Mouse (Mus musculus): Measurements from ENCODE around the gene Gper1. TPM values are rescaled to one million over a fixed set of nuclear protein-coding genes. Genes with fewer than 3 reads are reported as not detected.

Gper1 gene
- polyA plus RNA-seq, 1 experiment, result 0.39 TPM

DNA sequence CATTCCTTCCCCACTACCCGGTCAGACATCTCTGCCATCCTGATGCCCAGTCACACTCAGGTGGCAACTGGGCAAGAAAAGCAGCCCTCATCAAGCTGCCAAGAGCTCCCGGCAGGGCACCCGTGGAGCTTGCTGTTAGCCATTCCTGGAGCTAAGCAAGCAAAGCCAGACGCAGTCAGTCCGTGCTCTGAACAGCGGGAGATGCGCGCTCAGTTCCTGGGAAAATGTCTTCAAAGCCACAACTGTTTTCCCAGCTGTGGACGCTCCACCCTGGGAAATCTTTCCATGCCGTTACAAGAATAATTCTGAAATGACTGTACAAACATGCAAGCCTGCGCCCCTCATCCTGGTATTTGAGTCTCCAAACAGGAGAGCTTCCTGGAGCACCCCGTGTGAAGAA, 19.5 kb downstream of the Gper1 start:
- no peaks in the 10 kb centered on the region for H3K27me3 ChIP-seq (ENCODE audit: control insufficient read depth, insufficient read depth, low read length)
- no peak overlapping the region for H3K27ac ChIP-seq (ENCODE audit: insufficient read depth, low read length)
- no peak overlapping the region for H3K4me3 ChIP-seq (ENCODE audit: extremely low read depth, insufficient read depth, insufficient read length)
- no peaks in the 10 kb centered on the region for H3K36me3 ChIP-seq (ENCODE audit: control insufficient read depth, insufficient read depth, low read length)
- TF ChIP-seq POLR2A (IDR thresholded peaks at IDR 0.05; ENCODE audit: low read depth, low read length) (no peak), CTCF (IDR thresholded peaks at IDR 0.05; ENCODE audit: extremely low read depth, insufficient read depth, insufficient read length, insufficient replicate concordance) (no peak)
- 96% methylated on average over 12 of the region's 12 CpGs for WGBS
- no peaks in the 10 kb centered on the region for H3K4me1 ChIP-seq (ENCODE audit: control insufficient read depth, insufficient read depth, insufficient read length)
- no peak for DNase-seq (ENCODE audit: low read depth in 1 of 2, low spot score in 2 of 2)

GRCm38 (mm10) chr5:139442962-139443361, 20.0 kb downstream of the Gper1 start:
- no peak for DNase-seq (ENCODE audit: low read depth in 1 of 2, low spot score in 2 of 2)
- no peak for TF ChIP-seq CTCF (IDR thresholded peaks at IDR 0.05; ENCODE audit: extremely low read depth, insufficient read depth, insufficient read length, insufficient replicate concordance)
- no peak for TF ChIP-seq POLR2A (IDR thresholded peaks at IDR 0.05; ENCODE audit: low read depth, low read length)
- 85% methylated on average over 4 of the region's 4 CpGs for WGBS
- no peaks in the 10 kb centered on the region for H3K27me3 ChIP-seq (ENCODE audit: control insufficient read depth, insufficient read depth, low read length)
- H3K4me3 ChIP-seq (ENCODE audit: extremely low read depth, insufficient read depth, insufficient read length), result no peak overlapping the region
- no peaks in the 10 kb centered on the region for H3K36me3 ChIP-seq (ENCODE audit: control insufficient read depth, insufficient read depth, low read length)
- H3K4me1 ChIP-seq (ENCODE audit: control insufficient read depth, insufficient read depth, insufficient read length), result no peaks in the 10 kb centered on the region
- no peak overlapping the region for H3K27ac ChIP-seq (ENCODE audit: insufficient read depth, low read length)

GRCm38 (mm10) chr5:139445258-139445657, 22.3 kb downstream of the Gper1 start:
- Histone ChIP-seq H3K27ac (ENCODE audit: insufficient read depth, low read length) (no peak overlapping the region), H3K27me3 (ENCODE audit: control insufficient read depth, insufficient read depth, low read length) (no peaks in the 10 kb centered on the region), H3K4me1 (ENCODE audit: control insufficient read depth, insufficient read depth, insufficient read length) (peaks cover 12% of the 10 kb centered on the region; the same call in 1 of the 2 replicates), H3K36me3 (ENCODE audit: control insufficient read depth, insufficient read depth, low read length) (no peaks in the 10 kb centered on the region), H3K4me3 (ENCODE audit: extremely low read depth, insufficient read depth, insufficient read length) (no peak overlapping the region)
- 90% methylated on average over 8 of the region's 8 CpGs for WGBS
- DNase-seq (ENCODE audit: low read depth in 1 of 2, low spot score in 2 of 2), result no peak
- TF ChIP-seq CTCF (IDR thresholded peaks at IDR 0.05; ENCODE audit: extremely low read depth, insufficient read depth, insufficient read length, insufficient replicate concordance) (no peak), POLR2A (IDR thresholded peaks at IDR 0.05; ENCODE audit: low read depth, low read length) (no peak)

DNA sequence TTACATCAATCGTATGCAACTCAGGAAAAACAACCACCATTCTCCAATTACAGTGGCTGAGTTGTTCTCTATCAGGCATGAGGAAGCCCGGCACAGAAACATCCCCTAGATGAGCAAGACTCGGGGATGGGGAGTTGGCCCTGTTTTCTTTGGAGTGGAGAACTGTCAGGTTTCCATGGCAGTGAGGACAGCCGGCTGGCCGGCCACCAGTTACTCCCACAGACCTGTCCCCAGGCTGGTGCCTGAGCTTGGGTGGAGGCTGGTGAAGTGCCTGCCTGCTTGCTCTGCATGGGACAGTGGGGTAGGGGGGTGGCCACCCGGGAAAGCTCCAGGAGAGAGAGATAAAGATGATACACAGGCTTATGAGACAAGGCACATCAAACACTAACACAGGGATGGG, 25.1 kb downstream of the Gper1 start:
- WGBS, result 77% methylated on average over 6 of the region's 6 CpGs

DNA sequence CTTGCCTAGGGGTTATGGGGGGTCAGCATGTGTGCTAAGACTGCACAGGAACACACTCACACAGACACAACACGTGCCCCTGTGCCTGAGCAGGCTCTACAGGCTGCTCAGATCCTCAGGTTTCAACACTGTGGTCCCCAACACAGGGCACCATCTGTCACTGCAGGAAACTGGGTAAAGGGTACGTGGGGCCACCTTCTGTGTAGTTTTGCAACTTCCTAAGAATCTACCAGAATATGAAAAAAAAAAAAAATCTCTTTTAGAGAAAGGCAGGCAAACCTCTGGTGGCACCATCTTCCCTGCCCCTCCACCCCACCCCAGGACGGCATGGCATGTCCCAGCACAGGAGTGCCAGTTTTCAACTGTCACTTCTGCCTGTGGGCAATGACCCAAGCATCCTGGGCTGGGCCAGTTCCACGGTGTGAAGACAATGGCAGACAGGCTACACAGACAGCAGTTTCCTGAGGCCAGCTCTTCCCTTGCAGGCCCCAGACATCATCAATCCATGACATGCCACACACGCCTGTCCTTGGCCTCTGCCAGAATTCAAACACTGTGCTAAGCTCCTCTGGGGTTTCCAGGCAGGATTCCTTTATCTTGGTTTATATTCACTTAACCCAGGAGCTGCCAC, 26.3 kb downstream of the Gper1 start:
- peak in 1 of 2 experiments; percentile 44 for DNase-seq (ENCODE audit: low read depth in 1 of 2, low spot score in 2 of 2)

More for the DNA sequence above, 25.1 kb downstream of the Gper1 start:
- Histone ChIP-seq H3K36me3 (ENCODE audit: control insufficient read depth, insufficient read depth, low read length) (no peaks in the 10 kb centered on the region), H3K4me3 (ENCODE audit: extremely low read depth, insufficient read depth, insufficient read length) (no peak overlapping the region), H3K27ac (ENCODE audit: insufficient read depth, low read length) (no peak overlapping the region), H3K27me3 (ENCODE audit: control insufficient read depth, insufficient read depth, low read length) (no peaks in the 10 kb centered on the region), H3K4me1 (ENCODE audit: control insufficient read depth, insufficient read depth, insufficient read length) (peaks cover 12% of the 10 kb centered on the region; the same call in 1 of the 2 replicates)
- no peak for TF ChIP-seq POLR2A (IDR thresholded peaks at IDR 0.05; ENCODE audit: low read depth, low read length)
- no peak for TF ChIP-seq CTCF (IDR thresholded peaks at IDR 0.05; ENCODE audit: extremely low read depth, insufficient read depth, insufficient read length, insufficient replicate concordance)
- DNase-seq (ENCODE audit: low read depth in 1 of 2, low spot score in 2 of 2), result no peak

GRCm38 (mm10) chr5:139449926-139450325, 27.0 kb downstream of the Gper1 start:
- TF ChIP-seq POLR2A (IDR thresholded peaks at IDR 0.05; ENCODE audit: low read depth, low read length) (no peak), CTCF (IDR thresholded peaks at IDR 0.05; ENCODE audit: extremely low read depth, insufficient read depth, insufficient read length, insufficient replicate concordance) (no peak)
- H3K27ac ChIP-seq (ENCODE audit: insufficient read depth, low read length), result peak overlapping the region; percentile 64
- 16% methylated on average over 4 of the region's 4 CpGs for WGBS

More for the DNA sequence above, 26.3 kb downstream of the Gper1 start:
- H3K36me3 ChIP-seq (ENCODE audit: control insufficient read depth, insufficient read depth, low read length), result no peaks in the 10 kb centered on the region
- peak overlapping the region; percentile 64 for H3K27ac ChIP-seq (ENCODE audit: insufficient read depth, low read length)
- no peak overlapping the region for H3K4me3 ChIP-seq (ENCODE audit: extremely low read depth, insufficient read depth, insufficient read length)
- WGBS, result 13% methylated on average over 5 of the region's 5 CpGs
- peaks cover 12% of the 10 kb centered on the region; the same call in 1 of the 2 replicates for H3K4me1 ChIP-seq (ENCODE audit: control insufficient read depth, insufficient read depth, insufficient read length)
- no peaks in the 10 kb centered on the region for H3K27me3 ChIP-seq (ENCODE audit: control insufficient read depth, insufficient read depth, low read length)
- TF ChIP-seq POLR2A (IDR thresholded peaks at IDR 0.05; ENCODE audit: low read depth, low read length) (no peak), CTCF (IDR thresholded peaks at IDR 0.05; ENCODE audit: extremely low read depth, insufficient read depth, insufficient read length, insufficient replicate concordance) (no peak)

GRCm38 (mm10) chr5:139453031-139453430, 30.1 kb downstream of the Gper1 start:
- no peak overlapping the region for H3K27ac ChIP-seq (ENCODE audit: insufficient read depth, low read length)
- WGBS, result 85% methylated on average over 10 of the region's 10 CpGs
- no peak for TF ChIP-seq CTCF (IDR thresholded peaks at IDR 0.05; ENCODE audit: extremely low read depth, insufficient read depth, insufficient read length, insufficient replicate concordance)
- TF ChIP-seq POLR2A (IDR thresholded peaks at IDR 0.05; ENCODE audit: low read depth, low read length), result no peak
- H3K36me3 ChIP-seq (ENCODE audit: control insufficient read depth, insufficient read depth, low read length), result no peaks in the 10 kb centered on the region
- no peak for DNase-seq (ENCODE audit: low read depth in 1 of 2, low spot score in 2 of 2)
- peaks cover 12% of the 10 kb centered on the region; the same call in 1 of the 2 replicates for H3K4me1 ChIP-seq (ENCODE audit: control insufficient read depth, insufficient read depth, insufficient read length)
- H3K4me3 ChIP-seq (ENCODE audit: extremely low read depth, insufficient read depth, insufficient read length), result no peak overlapping the region
- no peaks in the 10 kb centered on the region for H3K27me3 ChIP-seq (ENCODE audit: control insufficient read depth, insufficient read depth, low read length)

More at GRCm38 (mm10) chr5:139449926-139450325, 27.0 kb downstream of the Gper1 start:
- no peak for DNase-seq (ENCODE audit: low read depth in 1 of 2, low spot score in 2 of 2)
- H3K4me1 ChIP-seq (ENCODE audit: control insufficient read depth, insufficient read depth, insufficient read length), result peaks cover 12% of the 10 kb centered on the region; the same call in 1 of the 2 replicates
- no peaks in the 10 kb centered on the region for H3K36me3 ChIP-seq (ENCODE audit: control insufficient read depth, insufficient read depth, low read length)
- H3K4me3 ChIP-seq (ENCODE audit: extremely low read depth, insufficient read depth, insufficient read length), result no peak overlapping the region
- no peaks in the 10 kb centered on the region for H3K27me3 ChIP-seq (ENCODE audit: control insufficient read depth, insufficient read depth, low read length)
